Mouse (Mus musculus): ENCODE data around the gene Rgs6. TPM values are rescaled to one million over a fixed set of nuclear protein-coding genes. Genes with fewer than 3 reads are reported as not detected.

Rgs6 gene
- polyA plus RNA-seq, 1 experiment = 0.28 TPM

GRCm38 (mm10) chr12:83034859-83035569, 446.9 kb downstream of the Rgs6 start:
- H3K27ac ChIP-seq (ENCODE audit: insufficient read depth, low read depth, low read length) = no peak overlapping the region
- H3K4me3 ChIP-seq (ENCODE audit: insufficient read depth, low read length) = no peak overlapping the region
- TF ChIP-seq POLR2A (IDR thresholded peaks at IDR 0.05; ENCODE audit: borderline replicate concordance, low read depth, low read length) = no peak
- TF ChIP-seq CTCF (IDR thresholded peaks at IDR 0.05; ENCODE audit: low read depth, low read length) = no peak
- no peaks in the 10 kb centered on the region for H3K4me1 ChIP-seq (ENCODE audit: control insufficient read depth, insufficient read depth, low read length)

- TF ChIP-seq POLR2A (IDR thresholded peaks at IDR 0.05; ENCODE audit: borderline replicate concordance, low read depth, low read length) = no peak
- TF ChIP-seq CTCF (IDR thresholded peaks at IDR 0.05; ENCODE audit: low read depth, low read length) = no peak
- Histone ChIP-seq H3K4me1 (ENCODE audit: control insufficient read depth, insufficient read depth, low read length) (no peaks in the 10 kb centered on the region), H3K27ac (ENCODE audit: insufficient read depth, low read depth, low read length) (no peak overlapping the region), H3K4me3 (ENCODE audit: insufficient read depth, low read length) (no peak overlapping the region)
These were observed 449.9 kb downstream of the Rgs6 start for GRCm38 (mm10) chr12:83037798-83038560.

DNA sequence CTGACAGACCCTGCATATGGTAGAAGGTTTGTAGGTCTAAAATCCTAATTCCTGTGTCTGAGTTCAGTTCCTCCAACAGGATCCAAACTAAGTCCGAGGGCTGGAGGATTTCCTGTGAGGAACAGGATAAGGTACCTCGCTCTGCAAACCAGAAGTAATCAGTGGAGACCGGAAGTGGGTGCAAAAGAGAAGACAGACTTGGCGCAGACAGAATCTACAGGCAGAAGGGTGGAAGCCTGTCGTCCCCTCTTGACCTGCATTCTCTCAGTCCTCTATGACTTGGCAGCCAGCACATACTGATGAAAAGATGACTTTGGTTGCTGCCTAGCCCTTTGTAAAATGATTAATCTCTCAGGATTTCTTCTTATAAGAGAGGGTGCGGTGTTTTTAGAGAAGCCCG, 450.7 kb downstream of the Rgs6 start:
- no peak overlapping the region for H3K4me3 ChIP-seq (ENCODE audit: insufficient read depth, low read length)
- no peak for TF ChIP-seq CTCF (IDR thresholded peaks at IDR 0.05; ENCODE audit: low read depth, low read length)
- TF ChIP-seq POLR2A (IDR thresholded peaks at IDR 0.05; ENCODE audit: borderline replicate concordance, low read depth, low read length) = no peak
- no peak overlapping the region for H3K27ac ChIP-seq (ENCODE audit: insufficient read depth, low read depth, low read length)
- no peaks in the 10 kb centered on the region for H3K4me1 ChIP-seq (ENCODE audit: control insufficient read depth, insufficient read depth, low read length)

- no peaks in the 10 kb centered on the region for H3K4me1 ChIP-seq (ENCODE audit: control insufficient read depth, insufficient read depth, low read length)
These were observed 451.8 kb downstream of the Rgs6 start for GRCm38 (mm10) chr12:83039859-83040258.

DNA sequence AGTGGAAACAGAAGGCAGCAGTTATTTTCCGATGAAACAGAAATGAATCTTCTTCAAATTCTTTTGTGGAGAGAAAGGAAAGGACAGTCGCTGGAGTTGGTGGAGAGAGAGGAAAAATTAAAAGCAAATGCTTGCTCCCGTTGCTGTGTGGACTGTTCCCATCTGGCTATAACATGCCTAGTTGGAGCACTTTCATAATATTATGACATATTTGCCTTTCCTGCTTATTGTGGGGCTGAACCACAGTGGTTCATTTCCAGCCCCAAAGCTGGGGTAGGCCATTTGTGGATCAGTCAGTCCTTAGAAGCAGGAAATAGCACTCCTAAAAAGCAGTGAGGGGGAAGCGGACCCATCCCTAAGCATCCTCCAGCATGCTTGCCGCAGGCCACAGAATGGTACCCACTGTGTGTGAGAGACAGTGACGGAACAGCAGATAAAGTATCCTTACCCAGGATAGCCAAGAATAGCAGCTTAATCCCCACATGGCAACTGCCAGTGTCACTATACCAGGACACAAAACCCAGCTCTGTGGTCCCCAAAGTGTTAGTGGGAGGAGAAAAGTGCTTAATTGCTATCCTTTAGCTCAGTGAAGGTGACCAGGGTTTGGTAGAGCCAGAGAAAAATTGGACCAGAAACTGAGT, 456.0 kb downstream of the Rgs6 start:
- Histone ChIP-seq H3K4me3 (ENCODE audit: insufficient read depth, low read length) (no peak overlapping the region), H3K4me1 (ENCODE audit: control insufficient read depth, insufficient read depth, low read length) (no peaks in the 10 kb centered on the region), H3K27ac (ENCODE audit: insufficient read depth, low read depth, low read length) (no peak overlapping the region)
- TF ChIP-seq POLR2A (IDR thresholded peaks at IDR 0.05; ENCODE audit: borderline replicate concordance, low read depth, low read length) (no peak), CTCF (IDR thresholded peaks at IDR 0.05; ENCODE audit: low read depth, low read length) (no peak)

More at GRCm38 (mm10) chr12:83039859-83040258, 451.8 kb downstream of the Rgs6 start:
- TF ChIP-seq CTCF (IDR thresholded peaks at IDR 0.05; ENCODE audit: low read depth, low read length) = no peak
- TF ChIP-seq POLR2A (IDR thresholded peaks at IDR 0.05; ENCODE audit: borderline replicate concordance, low read depth, low read length) = no peak
- Histone ChIP-seq H3K27ac (ENCODE audit: insufficient read depth, low read depth, low read length) (no peak overlapping the region), H3K4me3 (ENCODE audit: insufficient read depth, low read length) (no peak overlapping the region)

- TF ChIP-seq POLR2A (IDR thresholded peaks at IDR 0.05; ENCODE audit: borderline replicate concordance, low read depth, low read length) (no peak), CTCF (IDR thresholded peaks at IDR 0.05; ENCODE audit: low read depth, low read length) (no peak)
- Histone ChIP-seq H3K27ac (ENCODE audit: insufficient read depth, low read depth, low read length) (no peak overlapping the region), H3K4me3 (ENCODE audit: insufficient read depth, low read length) (no peak overlapping the region), H3K4me1 (ENCODE audit: control insufficient read depth, insufficient read depth, low read length) (no peaks in the 10 kb centered on the region)
These were observed 456.5 kb downstream of the Rgs6 start for GRCm38 (mm10) chr12:83044621-83044990.

GRCm38 (mm10) chr12:83045001-83045531, 457.0 kb downstream of the Rgs6 start:
- H3K27ac ChIP-seq (ENCODE audit: insufficient read depth, low read depth, low read length) = no peak overlapping the region
- H3K4me3 ChIP-seq (ENCODE audit: insufficient read depth, low read length) = no peak overlapping the region
- no peaks in the 10 kb centered on the region for H3K4me1 ChIP-seq (ENCODE audit: control insufficient read depth, insufficient read depth, low read length)
- TF ChIP-seq POLR2A (IDR thresholded peaks at IDR 0.05; ENCODE audit: borderline replicate concordance, low read depth, low read length) (no peak), CTCF (IDR thresholded peaks at IDR 0.05; ENCODE audit: low read depth, low read length) (no peak)

- Histone ChIP-seq H3K4me1 (ENCODE audit: control insufficient read depth, insufficient read depth, low read length) (no peaks in the 10 kb centered on the region), H3K4me3 (ENCODE audit: insufficient read depth, low read length) (no peak overlapping the region), H3K27ac (ENCODE audit: insufficient read depth, low read depth, low read length) (no peak overlapping the region)
- TF ChIP-seq CTCF (IDR thresholded peaks at IDR 0.05; ENCODE audit: low read depth, low read length) = no peak
- TF ChIP-seq POLR2A (IDR thresholded peaks at IDR 0.05; ENCODE audit: borderline replicate concordance, low read depth, low read length) = no peak
These were observed 458.6 kb downstream of the Rgs6 start for GRCm38 (mm10) chr12:83046734-83047133.

GRCm38 (mm10) chr12:83047710-83048109, 459.6 kb downstream of the Rgs6 start:
- TF ChIP-seq POLR2A (IDR thresholded peaks at IDR 0.05; ENCODE audit: borderline replicate concordance, low read depth, low read length) (no peak), CTCF (IDR thresholded peaks at IDR 0.05; ENCODE audit: low read depth, low read length) (no peak)
- Histone ChIP-seq H3K27ac (ENCODE audit: insufficient read depth, low read depth, low read length) (no peak overlapping the region), H3K4me3 (ENCODE audit: insufficient read depth, low read length) (no peak overlapping the region), H3K4me1 (ENCODE audit: control insufficient read depth, insufficient read depth, low read length) (no peaks in the 10 kb centered on the region)

Data from bone marrow macrophage, adult 2 months (primary cell).